Mouse (Mus musculus): ENCODE measurements at regions not wholly inside any gene's neighbourhood (a gene's known extent, or its start where the extent isn't known, plus 50 kb on each side); places are given as distances from the start of the nearest gene placed in this dataset.

GRCm38 (mm10) chr7:51300238-51300637 is 210.6 kb upstream of the Ano5 start:
- peak; percentile 2 for DNase-seq (ENCODE audit: low read depth)

DNA sequence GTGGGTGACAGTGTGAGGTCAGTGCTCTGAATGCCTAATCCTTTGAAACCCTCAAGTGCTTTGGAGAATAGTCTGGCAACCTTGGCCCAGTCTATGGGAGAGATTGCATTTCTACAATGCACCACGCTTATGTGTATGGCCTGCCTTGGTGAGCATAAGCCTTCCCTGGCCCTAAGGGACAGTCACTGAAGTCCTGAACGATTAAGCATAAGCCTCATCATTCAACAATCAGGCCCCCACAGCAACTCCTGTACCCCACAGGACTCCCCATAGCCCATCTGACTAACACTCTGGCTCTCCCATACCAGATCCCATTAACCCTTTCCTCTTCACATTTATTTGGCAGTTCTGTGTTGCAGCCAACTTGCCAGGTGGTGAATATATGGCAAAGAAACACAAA is 203.1 kb upstream of the Ano5 start:
- DNase-seq (ENCODE audit: low read depth), result no peak

- DNase-seq (ENCODE audit: low read depth), result no peak
Observed at GRCm38 (mm10) chr7:51310191-51310590, 200.6 kb upstream of the Ano5 start.

DNA sequence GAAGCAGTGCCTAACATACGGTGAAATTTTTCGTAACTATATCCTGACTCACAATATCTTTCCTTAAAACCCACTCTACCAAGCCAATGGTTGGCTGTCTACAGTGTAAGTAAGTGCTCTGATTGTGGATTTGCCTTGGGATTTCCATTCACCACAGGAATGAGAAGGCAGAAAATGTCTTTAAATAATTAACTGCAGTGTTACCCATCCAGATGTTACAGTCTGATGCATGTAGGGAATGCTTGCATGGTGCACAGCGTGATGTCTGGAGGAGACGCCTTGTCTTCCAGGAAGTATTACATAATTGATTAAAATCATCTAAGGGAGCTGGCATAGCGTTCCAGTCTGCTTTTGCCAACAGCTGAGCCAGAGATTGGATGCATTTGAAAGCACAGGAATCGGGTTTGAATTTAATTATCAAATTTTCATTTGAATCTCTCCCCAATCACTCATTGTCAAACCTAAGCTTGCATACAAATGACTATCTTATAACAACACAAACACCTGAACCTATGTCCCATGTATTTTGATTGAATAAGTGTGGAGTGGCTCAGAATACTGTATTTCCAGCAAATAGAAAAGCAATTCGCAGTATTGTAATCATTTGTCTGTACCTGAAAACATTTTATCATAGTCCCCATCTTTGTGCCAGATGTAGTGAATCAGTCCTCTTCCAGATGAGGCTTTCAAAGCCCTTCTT is 170.8 kb upstream of the Ano5 start:
- no peak for DNase-seq (ENCODE audit: low read depth)

- no peak for DNase-seq (ENCODE audit: low read depth)
Observed at GRCm38 (mm10) chr7:51347521-51347920, 163.3 kb upstream of the Ano5 start.

- DNase-seq (ENCODE audit: low read depth), result no peak
Observed at GRCm38 (mm10) chr7:51360134-51360533, 150.7 kb upstream of the Ano5 start.

DNA sequence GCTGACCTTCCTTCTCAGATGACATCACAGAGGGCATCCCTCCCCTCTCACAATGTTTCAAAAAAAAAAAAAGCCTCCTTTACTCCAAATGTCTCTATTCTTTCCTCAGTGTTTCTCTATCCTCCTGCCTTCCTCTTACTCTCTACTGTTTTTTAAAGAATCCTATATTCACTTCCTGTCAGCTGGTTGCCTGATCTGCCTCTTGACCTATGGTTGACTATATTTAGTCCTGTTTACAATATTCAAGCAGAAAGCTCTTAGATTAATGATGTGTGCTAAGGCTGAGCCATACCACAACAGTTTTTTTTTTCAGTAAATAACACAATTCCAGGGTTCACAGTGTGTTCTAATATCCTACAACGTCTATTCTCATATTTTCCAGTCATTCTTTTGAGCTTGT is 133.2 kb upstream of the Ano5 start:
- DNase-seq (ENCODE audit: low read depth), result no peak

Measured in NIH3T3 (cell line).